16 mouse cellular contexts compared by ENCODE assay signal in genomic region chr5:35896556-35896955, GRCm38 (mm10). TPM values are rescaled to one million over a fixed set of nuclear protein-coding genes. Genes with fewer than 3 reads are reported as not detected.
A peak's percentile ranks its signal among the peaks of the same experiment; 100 is the strongest.
DNase-seq lines count a peak whose midpoint lies in the region; ATAC-seq and TF ChIP-seq lines count a peak whose summit lies in the region.
"Had no signal": no experiment of that assay in that cellular context is flagged by ENCODE, and none has a peak within 500 bp of the region (broad histone marks: within the 10 kb centered on the region; RNA-seq: fewer than 3 reads in every experiment).

No protein-coding gene starts in this region.

- peak overlapping the region; percentile 50 for H3K27ac ChIP-seq in forebrain, embryonic 12.5 days
- no peak overlapping the region for H3K27ac ChIP-seq in forebrain, embryonic 10.5 days
- no peak overlapping the region for H3K27ac ChIP-seq in hindbrain, embryonic 10.5 days
- no peak overlapping the region for H3K27ac ChIP-seq in hindbrain, embryonic 11.5 days (ENCODE audit: low read depth, low read length)
- H3K27ac ChIP-seq in CH12.LX (ENCODE audit: insufficient read depth, low read depth) = 0 out of 2 replicates have a peak overlapping the region, but pooled peaks have one; percentile 25
- H3K27ac ChIP-seq in hindbrain, embryonic 14.5 days = no peak overlapping the region
- H3K27ac ChIP-seq in intestine, postnatal 0 days (ENCODE audit: low read depth, low read length) = no peak overlapping the region
- H3K27ac ChIP-seq: limb, embryonic 10.5 days; liver, embryonic 12.5 days had no signal

- 79% methylated on average over 4 of the region's 4 CpGs for WGBS in forebrain, embryonic 12.5 days
- WGBS in forebrain, embryonic 10.5 days = 89% methylated on average over 4 of the region's 4 CpGs
- WGBS in hindbrain, embryonic 10.5 days = 83% methylated on average over 4 of the region's 4 CpGs
- WGBS in hindbrain, embryonic 11.5 days = 83% methylated on average over 4 of the region's 4 CpGs
- 55% methylated on average over 4 of the region's 4 CpGs for WGBS in hindbrain, embryonic 14.5 days
- 93% methylated on average over 4 of the region's 4 CpGs for WGBS in intestine, postnatal 0 days

- no peak for TF ChIP-seq POLR2A in CH12.LX (IDR thresholded peaks at IDR 0.05; ENCODE audit: low read depth, low read length)

- DNase-seq in forebrain, embryonic 10.5 days (ENCODE audit: extremely low spot score, low spot score) = no peak
- DNase-seq in hindbrain, embryonic 10.5 days (ENCODE audit: low spot score) = no peak
- DNase-seq in hindbrain, embryonic 11.5 days (ENCODE audit: low spot score) = no peak
- DNase-seq in CH12.LX (ENCODE audit: extremely low read depth) = no peak
- no peak for DNase-seq in hindbrain, embryonic 14.5 days (ENCODE audit: low spot score)
- no peak for DNase-seq in layer of hippocampus, adult 9-10 months (ENCODE audit: low spot score)
- DNase-seq: gastrocnemius, postnatal 25 days; kidney, adult 9 months; thymus, adult 18-20 months had no signal

- H3K4me1 ChIP-seq in forebrain, embryonic 12.5 days = peaks cover 59% of the 10 kb centered on the region
- peaks cover 58% of the 10 kb centered on the region for H3K4me1 ChIP-seq in forebrain, embryonic 10.5 days
- peaks cover 88% of the 10 kb centered on the region for H3K4me1 ChIP-seq in hindbrain, embryonic 10.5 days (replicated peaks)
- H3K4me1 ChIP-seq in hindbrain, embryonic 11.5 days (replicated peaks; ENCODE audit: control insufficient read depth, insufficient read depth, low read length) = peaks cover 7% of the 10 kb centered on the region
- H3K4me1 ChIP-seq in CH12.LX (ENCODE audit: control insufficient read depth in 1 of 2, insufficient read depth in 2 of 2) = peaks cover 30 to 46% of the 10 kb centered on the region in 2 experiments
- peaks cover 67% of the 10 kb centered on the region for H3K4me1 ChIP-seq in hindbrain, embryonic 14.5 days (replicated peaks; ENCODE audit: control insufficient read depth, insufficient read depth, low read length)
- no peaks in the 10 kb centered on the region; the same call in 1 of the 2 replicates for H3K4me1 ChIP-seq in intestine, postnatal 0 days (replicated peaks; ENCODE audit: control insufficient read depth, insufficient read depth, low read length)

- no peaks in the 10 kb centered on the region for H3K36me3 ChIP-seq in forebrain, embryonic 12.5 days (replicated peaks)
- H3K36me3 ChIP-seq in forebrain, embryonic 10.5 days (replicated peaks) = no peaks in the 10 kb centered on the region
- no peaks in the 10 kb centered on the region for H3K36me3 ChIP-seq in hindbrain, embryonic 10.5 days
- H3K36me3 ChIP-seq in hindbrain, embryonic 11.5 days (ENCODE audit: control insufficient read depth, insufficient read depth, low read length) = no peaks in the 10 kb centered on the region
- no peaks in the 10 kb centered on the region for H3K36me3 ChIP-seq in CH12.LX (replicated peaks in 1 of 2; ENCODE audit: control insufficient read depth in 1 of 2, insufficient read depth in 1 of 2, low read length in 1 of 2)
- H3K36me3 ChIP-seq in hindbrain, embryonic 14.5 days (replicated peaks; ENCODE audit: control insufficient read depth, insufficient read depth) = no peaks in the 10 kb centered on the region
- no peaks in the 10 kb centered on the region for H3K36me3 ChIP-seq in intestine, postnatal 0 days (ENCODE audit: control insufficient read depth, insufficient read depth)
- H3K36me3 ChIP-seq: limb, embryonic 10.5 days; liver, embryonic 12.5 days had no signal

- H3K79me2 ChIP-seq in CH12.LX (replicated peaks; ENCODE audit: control insufficient read depth, extremely low read depth, insufficient read depth, poor library complexity, severe bottlenecking) = no peaks in the 10 kb centered on the region

- no peaks in the 10 kb centered on the region for H3K9me3 ChIP-seq in forebrain, embryonic 12.5 days
- no peaks in the 10 kb centered on the region for H3K9me3 ChIP-seq in forebrain, embryonic 10.5 days
- H3K9me3 ChIP-seq in hindbrain, embryonic 10.5 days = no peaks in the 10 kb centered on the region
- H3K9me3 ChIP-seq in hindbrain, embryonic 11.5 days (ENCODE audit: control insufficient read depth, low read length) = no peaks in the 10 kb centered on the region
- no peaks in the 10 kb centered on the region for H3K9me3 ChIP-seq in CH12.LX (replicated peaks; ENCODE audit: low read length)
- no peaks in the 10 kb centered on the region for H3K9me3 ChIP-seq in hindbrain, embryonic 14.5 days (ENCODE audit: control insufficient read depth, low read length)
- no peaks in the 10 kb centered on the region for H3K9me3 ChIP-seq in intestine, postnatal 0 days (ENCODE audit: control insufficient read depth)
- H3K9me3 ChIP-seq: limb, embryonic 10.5 days; liver, embryonic 12.5 days had no signal

- H3K4me3 ChIP-seq in forebrain, embryonic 12.5 days (replicated peaks) = no peak overlapping the region
- H3K4me3 ChIP-seq in forebrain, embryonic 10.5 days = no peak overlapping the region
- H3K4me3 ChIP-seq in hindbrain, embryonic 10.5 days = peak overlapping the region; percentile 11; the same call in 1 of the 2 replicates
- no peak overlapping the region for H3K4me3 ChIP-seq in hindbrain, embryonic 11.5 days (ENCODE audit: low read depth, low read length)
- H3K4me3 ChIP-seq in CH12.LX (replicated peaks in 1 of 3; ENCODE audit: low read depth in 2 of 3, low read length in 2 of 3, poor library complexity in 1 of 3) = peak overlapping the region in 1 of 3 experiments; percentile 2
- no peak overlapping the region for H3K4me3 ChIP-seq in hindbrain, embryonic 14.5 days (replicated peaks; ENCODE audit: low read length)
- H3K4me3 ChIP-seq in intestine, postnatal 0 days (ENCODE audit: low read depth, low read length) = no peak overlapping the region
- H3K4me3 ChIP-seq: limb, embryonic 10.5 days; liver, embryonic 12.5 days had no signal

- no peak for ATAC-seq in forebrain, embryonic 12.5 days (ENCODE audit: low FRiP score)
- ATAC-seq in hindbrain, embryonic 11.5 days (ENCODE audit: low FRiP score) = no peak
- no peak for ATAC-seq in hindbrain, embryonic 14.5 days (ENCODE audit: low FRiP score)
- ATAC-seq in intestine, postnatal 0 days = no peak
- ATAC-seq: CD4-positive, CD25-positive, alpha-beta regulatory T cell, adult 4 months; inflammation-experienced regulatory T-cells, adult 6 months; liver, embryonic 12.5 days had no signal

- H3K9ac ChIP-seq in forebrain, embryonic 12.5 days = no peak overlapping the region
- H3K9ac ChIP-seq in hindbrain, embryonic 11.5 days (ENCODE audit: low read depth, low read length) = no peak overlapping the region
- peak overlapping the region; percentile 28; the same call in 1 of the 2 replicates for H3K9ac ChIP-seq in CH12.LX (ENCODE audit: insufficient read depth, low read depth)
- peak overlapping the region; percentile 26; the same call in 1 of the 2 replicates for H3K9ac ChIP-seq in hindbrain, embryonic 14.5 days
- H3K9ac ChIP-seq in intestine, postnatal 0 days (ENCODE audit: low read depth, low read length) = no peak overlapping the region
- H3K9ac ChIP-seq: liver, embryonic 12.5 days had no signal

- TF ChIP-seq CTCF in CH12.LX (conservative IDR thresholded peaks at IDR 0.05 in 1 of 2, IDR thresholded peaks at IDR 0.05 in 1 of 2; ENCODE audit: low read depth in 2 of 2, low read length in 2 of 2) = no peak
- no peak for TF ChIP-seq CTCF in intestine, postnatal 0 days (IDR thresholded peaks at IDR 0.05; ENCODE audit: low read depth)

- peaks cover 10% of the 10 kb centered on the region; the same call in 1 of the 2 replicates for H3K27me3 ChIP-seq in forebrain, embryonic 12.5 days
- peaks cover 29% of the 10 kb centered on the region for H3K27me3 ChIP-seq in forebrain, embryonic 10.5 days (ENCODE audit: poor library complexity, severe bottlenecking)
- H3K27me3 ChIP-seq in hindbrain, embryonic 10.5 days (ENCODE audit: insufficient read depth, poor library complexity, severe bottlenecking) = peaks cover 11% of the 10 kb centered on the region
- 0 out of 2 replicates have a peak, but pooled peaks cover 3% of the 10 kb centered on the region for H3K27me3 ChIP-seq in hindbrain, embryonic 11.5 days (ENCODE audit: control insufficient read depth, insufficient read depth, low read length)
- H3K27me3 ChIP-seq in CH12.LX (replicated peaks) = peaks cover 17% of the 10 kb centered on the region
- H3K27me3 ChIP-seq in hindbrain, embryonic 14.5 days (ENCODE audit: control insufficient read depth, insufficient read depth, low read length) = no peaks in the 10 kb centered on the region
- H3K27me3 ChIP-seq in intestine, postnatal 0 days (replicated peaks; ENCODE audit: control insufficient read depth, insufficient read depth, low read length) = 0 out of 2 replicates have a peak, but pooled peaks cover 5% of the 10 kb centered on the region

- TF ChIP-seq EP300 in CH12.LX (IDR thresholded peaks at IDR 0.05; ENCODE audit: low read length) = no peak

- in situ Hi-C loops in CH12.LX (cut with MboI; ENCODE audit: low pct_ligation_motif_present, low pct_unique_long_range_greater_than_20kb, low sequenced_read_pairs) = loop anchor here (25.0 kb wide), 1 partner anchor 491 kb away; the partner anchor contains the start of gene Sorcs2

- TF ChIP-seq RAD21 in CH12.LX (IDR thresholded peaks at IDR 0.05; ENCODE audit: low read depth, low read length) = no peak

- peak overlapping the region; percentile 10; the same call in 1 of the 2 replicates for H3K4me2 ChIP-seq in forebrain, embryonic 12.5 days
- H3K4me2 ChIP-seq in hindbrain, embryonic 11.5 days (replicated peaks; ENCODE audit: low read depth, low read length) = no peak overlapping the region
- peak overlapping the region; percentile 80 for H3K4me2 ChIP-seq in CH12.LX (ENCODE audit: insufficient read depth, low read depth, poor library complexity, severe bottlenecking)
- peak overlapping the region; percentile 93 for H3K4me2 ChIP-seq in hindbrain, embryonic 14.5 days (replicated peaks)
- H3K4me2 ChIP-seq in intestine, postnatal 0 days (replicated peaks; ENCODE audit: low read depth) = no peak overlapping the region
- H3K4me2 ChIP-seq: heart, embryonic 11.5 days; liver, embryonic 12.5 days had no signal

- dilution Hi-C loops in CH12.LX (cut with MboI; ENCODE audit: extremely low pct_ligation_motif_present, extremely low pct_unique_long_range_greater_than_20kb, low sequenced_read_pairs) = no loop called here

TF ChIP-seq in CH12.LX, 34 proteins besides CTCF, POLR2A, EP300 and RAD21 (continues in another document):
- TF ChIP-seq MXI1 (IDR thresholded peaks at IDR 0.05; ENCODE audit: low read depth, low read length) (no peak), IRF4 (IDR thresholded peaks at IDR 0.05; ENCODE audit: low read depth, low read length) (no peak)

RNA-seq across cellular contexts. Expression of gene Afap1, which starts 3.4 kb away (rescaled TPM):
- polyA plus RNA-seq in forebrain, embryonic 12.5 days (2016; fragmentation: Nextera tagmentation; extraction: Ambion mirVana) = 40.7 and 48.3 TPM in 2 replicates
- polyA plus RNA-seq in forebrain, embryonic 10.5 days (2016; fragmentation: Nextera tagmentation; extraction: Ambion mirVana) = 12.8 and 14.3 TPM in 2 replicates
- 38.6 and 56.5 TPM in 2 replicates for polyA plus RNA-seq in hindbrain, embryonic 10.5 days (2016; fragmentation: Nextera tagmentation; extraction: Ambion mirVana)
- 55.7 and 58.2 TPM in 2 replicates for polyA plus RNA-seq in hindbrain, embryonic 11.5 days (2014; fragmentation: Nextera tagmentation; extraction: Ambion mirVana)
- total RNA-seq in CH12.LX (2012; rRNA removed) (3.0 and 4.0 TPM in 2 replicates), CH12.LX (2014; rRNA removed) (0.32 and 0.35 TPM in 2 replicates)
- 0.74 and 0.86 TPM in 2 replicates for polyA plus RNA-seq in CH12.LX (2012; ENCODE audit: insufficient read length, low read depth)
- 70.8 and 72.3 TPM in 2 replicates for polyA plus RNA-seq in hindbrain, embryonic 14.5 days (2014; fragmentation: Nextera tagmentation; extraction: Ambion mirVana)
- 7.9 and 8.1 TPM in 2 replicates for polyA plus RNA-seq in intestine, postnatal 0 days (2015; fragmentation: Nextera tagmentation; extraction: Ambion mirVana)

Comparison
In these comparisons a context has a peak if more than half of its experiments do, and no peak if none do; other contexts are left out.
1. H3K27ac ChIP-seq: peak in forebrain, embryonic 12.5 days (single experiment) and CH12.LX (single experiment); none in forebrain, embryonic 10.5 days (single experiment), hindbrain, embryonic 10.5 days (single experiment), hindbrain, embryonic 11.5 days (single experiment), hindbrain, embryonic 14.5 days (single experiment) and intestine, postnatal 0 days (single experiment).
2. H3K4me2 ChIP-seq: peak in forebrain, embryonic 12.5 days (single experiment), CH12.LX (single experiment) and hindbrain, embryonic 14.5 days (single experiment); none in hindbrain, embryonic 11.5 days (single experiment) and intestine, postnatal 0 days (single experiment).
3. H3K9ac ChIP-seq: peak in CH12.LX (single experiment) and hindbrain, embryonic 14.5 days (single experiment); none in forebrain, embryonic 12.5 days (single experiment), hindbrain, embryonic 11.5 days (single experiment) and intestine, postnatal 0 days (single experiment).